Mouse (Mus musculus) midbrain, embryonic 12.5 days (tissue): ENCODE measurements at regions not wholly inside any gene's neighbourhood (a gene's known extent, or its start where the extent isn't known, plus 50 kb on each side); places are given as distances from the start of the nearest gene placed in this dataset.

Experiments
- ATAC-seq: fragments of 200-750 bp; cut with Nextera tagmentation; 2 replicates; pipeline ENCODE4 v1.8.0; 2017; ENCODE audit warnings: low read depth, moderate TSS enrichment, moderate library complexity; ENCODE audit not compliant: low FRiP score
- H3K27ac ChIP-seq: fragments of 300-500 bp; sonication (generic); replicated peaks from 2 replicates; pipeline ENCODE4 v1.5.1; 2016; ENCODE audit warnings: mild to moderate bottlenecking
- H3K27me3 ChIP-seq: fragments of 300-500 bp; sonication (generic); 2 replicates; pipeline ENCODE4 v1.6.1; 2016; ENCODE audit warnings: mild to moderate bottlenecking
- H3K36me3 ChIP-seq: fragments of 300-500 bp; sonication (generic); 2 replicates; pipeline ENCODE4 v1.6.1; 2016
- H3K4me1 ChIP-seq: fragments of 300-500 bp; sonication (generic); 2 replicates; pipeline ENCODE4 v1.6.1; 2016
- H3K4me2 ChIP-seq: fragments of 300-500 bp; sonication (generic); replicated peaks from 2 replicates; pipeline ENCODE4 v1.6.1; 2016; ENCODE audit warnings: mild to moderate bottlenecking, moderate library complexity
- H3K4me3 ChIP-seq: fragments of 300-500 bp; sonication (generic); 2 replicates; pipeline ENCODE4 v1.5.1; 2016; ENCODE audit warnings: mild to moderate bottlenecking
- H3K9ac ChIP-seq: fragments of 300-500 bp; sonication (generic); replicated peaks from 2 replicates; pipeline ENCODE4 v1.6.1; 2016; ENCODE audit warnings: mild to moderate bottlenecking, moderate library complexity
- H3K9me3 ChIP-seq: fragments of 300-500 bp; sonication (generic); 2 replicates; pipeline ENCODE4 v1.6.1; 2016; ENCODE audit warnings: mild to moderate bottlenecking
- WGBS: fragments of 180-500 bp; shearing (Covaris S2); methylation state at CpG from one replicate; pipeline ENCODE4 v1.1.7; 2016; 5-methylcytosine and 5-hydroxymethylcytosine counted together

DNA sequence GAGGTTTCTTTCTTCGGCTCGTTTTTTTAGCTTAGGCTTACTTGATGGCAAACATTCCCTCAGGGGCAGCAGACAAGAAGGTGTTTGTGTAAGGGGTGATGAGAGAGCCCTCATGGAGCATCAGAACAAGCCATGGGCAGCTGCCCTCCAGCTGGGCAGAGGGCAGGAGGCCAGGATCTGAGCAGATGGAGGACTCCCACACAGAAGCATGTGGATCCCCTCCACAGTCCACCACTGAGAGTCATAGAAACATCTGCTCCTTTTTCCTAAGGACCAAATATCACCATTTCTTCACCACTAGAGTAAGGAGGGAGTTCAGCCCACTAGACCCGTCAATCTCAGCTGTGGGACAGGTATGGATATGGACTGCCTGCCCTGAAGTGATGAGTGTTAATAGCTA lies 214.4 kb downstream of the Qk start:
- Histone ChIP-seq H3K27ac (no peak overlapping the region), H3K9me3 (no peaks in the 10 kb centered on the region), H3K4me3 (no peak overlapping the region), H3K9ac (no peak overlapping the region), H3K4me1 (peaks cover 9% of the 10 kb centered on the region), H3K27me3 (no peaks in the 10 kb centered on the region), H3K36me3 (no peaks in the 10 kb centered on the region), H3K4me2 (no peak overlapping the region)
- ATAC-seq = no peak
- WGBS = 78% methylated on average over 3 of the region's 3 CpGs

DNA sequence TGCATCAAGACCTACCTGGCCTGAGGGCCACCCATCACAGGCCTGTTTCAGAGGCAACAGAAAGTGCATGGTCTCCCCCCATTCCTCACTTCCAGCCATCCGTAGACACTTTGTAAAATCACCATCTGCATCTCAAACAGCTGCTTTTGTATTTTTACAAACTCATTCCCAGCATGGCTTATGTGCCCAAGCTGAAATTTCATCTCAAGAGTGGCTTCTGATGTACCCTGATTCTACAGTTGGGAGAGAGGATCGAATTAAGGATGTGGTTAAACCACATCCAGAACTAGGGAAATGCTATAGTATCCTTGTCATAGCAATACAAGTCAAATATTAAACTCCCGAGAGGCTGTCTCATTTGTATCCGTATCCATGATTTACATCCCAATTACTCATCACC lies 221.5 kb downstream of the Qk start:
- H3K9me3 ChIP-seq = no peaks in the 10 kb centered on the region
- WGBS = 83% methylated on average over 4 of the region's 4 CpGs

GRCm38 (mm10) chr17:10097691-10098090 lies 222.0 kb downstream of the Qk start:
- Histone ChIP-seq H3K27me3 (no peaks in the 10 kb centered on the region), H3K4me3 (no peak overlapping the region), H3K9ac (no peak overlapping the region), H3K27ac (no peak overlapping the region), H3K9me3 (0 out of 2 replicates have a peak, but pooled peaks cover 2% of the 10 kb centered on the region), H3K36me3 (no peaks in the 10 kb centered on the region), H3K4me1 (no peaks in the 10 kb centered on the region), H3K4me2 (no peak overlapping the region)
- no peak for ATAC-seq

More for the DNA sequence above, 221.5 kb downstream of the Qk start:
- H3K4me3 ChIP-seq = no peak overlapping the region
- H3K9ac ChIP-seq = no peak overlapping the region
- H3K4me2 ChIP-seq = no peak overlapping the region
- no peaks in the 10 kb centered on the region for H3K27me3 ChIP-seq
- H3K27ac ChIP-seq = no peak overlapping the region
- no peak for ATAC-seq
- H3K36me3 ChIP-seq = no peaks in the 10 kb centered on the region
- H3K4me1 ChIP-seq = no peaks in the 10 kb centered on the region

GRCm38 (mm10) chr17:10095841-10096301 lies 223.8 kb downstream of the Qk start:
- H3K27ac ChIP-seq = no peak overlapping the region
- peaks cover 6% of the 10 kb centered on the region; the same call in 1 of the 2 replicates for H3K9me3 ChIP-seq
- H3K36me3 ChIP-seq = no peaks in the 10 kb centered on the region
- H3K9ac ChIP-seq = no peak overlapping the region
- no peak overlapping the region for H3K4me3 ChIP-seq
- no peak for ATAC-seq
- no peak overlapping the region for H3K4me2 ChIP-seq
- no peaks in the 10 kb centered on the region for H3K27me3 ChIP-seq
- 93% methylated on average over 3 of the region's 3 CpGs for WGBS
- H3K4me1 ChIP-seq = no peaks in the 10 kb centered on the region

- H3K27ac ChIP-seq = no peak overlapping the region
- H3K4me2 ChIP-seq = no peak overlapping the region
- H3K27me3 ChIP-seq = no peaks in the 10 kb centered on the region
- WGBS = 89% methylated on average over 3 of the region's 3 CpGs
- H3K4me1 ChIP-seq = no peaks in the 10 kb centered on the region
- peaks cover 6% of the 10 kb centered on the region; the same call in 1 of the 2 replicates for H3K9me3 ChIP-seq
- H3K36me3 ChIP-seq = no peaks in the 10 kb centered on the region
- no peak overlapping the region for H3K9ac ChIP-seq
- H3K4me3 ChIP-seq = no peak overlapping the region
- ATAC-seq = no peak
Observed at GRCm38 (mm10) chr17:10094108-10094521, 225.5 kb downstream of the Qk start.

DNA sequence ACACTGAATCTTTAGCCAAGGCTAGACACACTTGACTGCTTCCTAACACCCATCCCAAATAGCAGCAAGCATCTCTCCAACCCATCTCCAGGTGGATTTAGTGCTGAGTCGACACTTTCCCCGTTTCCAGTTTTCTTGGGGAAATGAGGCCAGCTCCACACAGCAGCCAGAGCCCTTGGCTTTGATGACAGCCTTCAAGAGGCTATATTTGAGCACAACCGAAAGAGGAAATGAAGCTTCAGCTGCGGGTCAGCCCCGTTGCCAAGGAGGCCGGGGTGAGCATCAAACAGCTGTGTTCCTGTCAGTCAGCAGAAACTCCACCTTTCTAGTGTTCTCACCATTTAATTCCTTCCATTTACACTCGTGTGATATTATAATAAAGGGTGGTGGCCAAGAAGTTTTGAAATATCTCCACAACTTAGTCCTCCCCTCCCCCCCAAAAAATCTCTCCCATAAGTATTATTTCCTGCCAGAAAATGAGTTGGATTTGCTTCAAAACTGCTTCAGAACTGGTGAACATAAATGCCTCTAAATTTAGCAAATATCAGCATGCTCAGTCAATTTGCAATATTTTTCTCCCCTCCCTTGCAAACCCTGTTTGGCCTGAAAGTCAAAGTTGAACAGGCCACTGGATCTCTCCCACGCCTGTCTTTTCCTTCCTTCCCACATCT lies 226.1 kb downstream of the Qk start:
- Histone ChIP-seq H3K27me3 (no peaks in the 10 kb centered on the region), H3K9ac (no peak overlapping the region), H3K36me3 (no peaks in the 10 kb centered on the region), H3K27ac (no peak overlapping the region), H3K4me1 (no peaks in the 10 kb centered on the region), H3K9me3 (peaks cover 6% of the 10 kb centered on the region; the same call in 1 of the 2 replicates), H3K4me2 (no peak overlapping the region), H3K4me3 (no peak overlapping the region)
- 77% methylated on average over 8 of the region's 8 CpGs for WGBS
- ATAC-seq = no peak

- Histone ChIP-seq H3K4me3 (no peak overlapping the region), H3K9me3 (peaks cover 3% of the 10 kb centered on the region; the same call in 1 of the 2 replicates), H3K4me1 (no peaks in the 10 kb centered on the region), H3K27me3 (no peaks in the 10 kb centered on the region), H3K9ac (no peak overlapping the region), H3K4me2 (no peak overlapping the region), H3K36me3 (no peaks in the 10 kb centered on the region), H3K27ac (no peak overlapping the region)
- WGBS = 76% methylated on average over 7 of the region's 7 CpGs
- no peak for ATAC-seq
Observed at GRCm38 (mm10) chr17:10087192-10087886, 232.3 kb downstream of the Qk start.

- no peaks in the 10 kb centered on the region for H3K4me1 ChIP-seq
- H3K4me2 ChIP-seq = no peak overlapping the region
- ATAC-seq = no peak
- H3K9me3 ChIP-seq = no peaks in the 10 kb centered on the region
- no peaks in the 10 kb centered on the region for H3K36me3 ChIP-seq
- H3K9ac ChIP-seq = no peak overlapping the region
- H3K4me3 ChIP-seq = no peak overlapping the region
- no peak overlapping the region for H3K27ac ChIP-seq
- no peaks in the 10 kb centered on the region for H3K27me3 ChIP-seq
- WGBS = 86% methylated on average over 2 of the region's 2 CpGs
Observed at GRCm38 (mm10) chr17:10086558-10086957, 233.1 kb downstream of the Qk start.

DNA sequence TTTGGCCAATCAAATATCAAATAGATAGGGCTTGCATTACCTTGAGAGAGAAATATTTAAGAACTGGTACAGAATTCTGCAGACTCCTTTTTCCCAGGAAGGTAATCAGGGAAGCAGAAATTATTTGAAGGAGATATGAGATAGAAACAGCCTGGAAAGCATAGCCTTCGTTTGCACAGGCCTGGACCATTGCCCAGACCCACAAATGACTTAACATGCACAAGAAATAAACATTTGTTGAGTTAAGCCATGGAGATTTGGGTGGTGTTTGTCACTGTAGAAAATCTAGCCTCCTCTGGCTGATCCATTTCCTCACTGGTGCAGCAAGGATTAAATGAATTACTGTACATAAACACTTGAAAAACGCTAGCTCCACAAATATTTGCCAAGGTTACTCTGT lies 233.5 kb downstream of the Qk start:
- Histone ChIP-seq H3K36me3 (no peaks in the 10 kb centered on the region), H3K27ac (no peak overlapping the region), H3K27me3 (no peaks in the 10 kb centered on the region), H3K4me2 (no peak overlapping the region), H3K4me1 (no peaks in the 10 kb centered on the region), H3K9me3 (no peaks in the 10 kb centered on the region), H3K4me3 (no peak overlapping the region), H3K9ac (no peak overlapping the region)
- 82% methylated on average over 2 of the region's 2 CpGs for WGBS
- ATAC-seq = no peak

GRCm38 (mm10) chr17:10081721-10082120 lies 237.9 kb downstream of the Qk start:
- Histone ChIP-seq H3K27ac (no peak overlapping the region), H3K36me3 (no peaks in the 10 kb centered on the region), H3K9ac (no peak overlapping the region), H3K4me1 (peaks cover 9% of the 10 kb centered on the region), H3K4me3 (no peak overlapping the region), H3K9me3 (no peaks in the 10 kb centered on the region), H3K27me3 (no peaks in the 10 kb centered on the region), H3K4me2 (no peak overlapping the region)
- 68% methylated on average over 10 of the region's 10 CpGs for WGBS
- ATAC-seq = no peak

- no peaks in the 10 kb centered on the region for H3K27me3 ChIP-seq
- H3K9me3 ChIP-seq = no peaks in the 10 kb centered on the region
- 0 out of 2 replicates have a peak overlapping the region, but pooled peaks have one; percentile 20 for H3K27ac ChIP-seq
- H3K9ac ChIP-seq = no peak overlapping the region
- no peak overlapping the region for H3K4me2 ChIP-seq
- H3K4me1 ChIP-seq = peaks cover 9% of the 10 kb centered on the region
- 88% methylated on average over 15 of the region's 15 CpGs for WGBS
- no peaks in the 10 kb centered on the region for H3K36me3 ChIP-seq
- 0 out of 2 replicates have a peak, but pooled peaks have one; percentile 27 for ATAC-seq
- no peak overlapping the region for H3K4me3 ChIP-seq
Observed at GRCm38 (mm10) chr17:10079853-10080650, 239.6 kb downstream of the Qk start.
